Mouse (Mus musculus): Measurements from ENCODE around the gene Sgo2a.

Gene Sgo2a

DNA sequence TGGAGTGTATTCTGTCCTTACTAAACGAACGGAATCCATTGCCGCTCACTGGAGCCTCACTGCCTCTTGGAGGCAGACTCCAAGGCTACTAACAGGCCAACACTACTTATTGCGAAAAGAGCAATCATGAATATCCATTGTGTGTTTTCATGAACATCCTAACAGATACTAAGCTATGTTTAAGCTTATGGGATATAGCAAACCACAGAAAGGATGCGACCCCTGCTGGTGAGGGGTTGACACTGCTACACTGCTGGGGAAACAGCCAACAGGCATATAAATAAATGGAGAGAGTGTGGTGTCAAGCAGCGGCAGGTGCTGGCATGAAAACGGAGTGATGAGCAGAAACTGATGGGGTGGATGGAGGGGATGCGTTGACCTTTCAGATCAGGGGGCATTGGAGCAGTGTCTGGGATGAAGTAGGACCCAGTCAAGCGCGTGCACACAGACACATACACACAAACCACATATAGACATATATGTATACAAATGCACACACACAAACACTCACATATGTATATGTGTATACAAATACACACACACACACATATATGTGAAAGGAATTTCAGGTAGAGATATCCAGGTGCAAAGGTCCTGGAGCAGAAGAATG is 35.5 kb downstream of the Sgo2a start:
- WGBS = 57% methylated on average over 10 of the region's 10 CpGs

DNA sequence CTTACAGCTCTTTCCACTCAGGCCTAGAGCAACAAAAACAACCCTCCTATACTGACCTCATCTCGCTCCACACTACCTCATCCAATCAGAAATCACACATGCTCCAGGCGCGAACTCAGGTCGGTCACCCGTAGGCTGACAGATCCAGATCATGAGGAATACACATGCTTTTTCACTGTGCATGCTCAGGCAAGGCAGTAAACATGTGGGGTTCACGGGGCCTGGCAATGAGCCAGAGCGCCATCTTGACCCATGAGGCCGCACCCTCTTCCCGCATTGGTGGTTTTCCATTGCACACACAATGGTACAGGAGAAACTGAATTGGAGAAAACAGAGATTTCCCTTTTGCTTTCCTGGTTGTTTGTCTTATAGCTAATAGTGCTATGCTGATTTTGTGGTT is 41.5 kb downstream of the Sgo2a start:
- 98% methylated on average over 9 of the region's 9 CpGs for WGBS

DNA sequence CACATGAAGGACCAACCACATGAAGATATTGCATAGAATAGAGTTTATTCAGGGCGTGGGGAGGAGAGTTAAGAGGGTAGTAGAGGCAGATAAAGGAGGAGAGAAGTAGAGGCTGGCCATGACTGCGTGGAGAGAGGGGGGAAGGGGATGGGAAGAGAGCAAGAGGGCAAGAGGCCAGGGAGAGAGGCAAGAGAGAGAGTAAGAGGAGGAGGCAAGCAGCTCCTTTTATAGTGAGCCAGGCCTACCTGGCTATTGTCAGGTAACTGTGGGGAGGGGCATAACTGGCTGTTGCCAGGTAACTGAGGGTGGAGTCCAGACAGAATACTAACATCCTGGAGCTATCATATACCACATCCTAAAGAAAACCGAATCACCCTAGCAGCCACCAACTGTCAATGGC is 49.3 kb downstream of the Sgo2a start:
- WGBS = 76% methylated on average over 3 of the region's 3 CpGs

DNA sequence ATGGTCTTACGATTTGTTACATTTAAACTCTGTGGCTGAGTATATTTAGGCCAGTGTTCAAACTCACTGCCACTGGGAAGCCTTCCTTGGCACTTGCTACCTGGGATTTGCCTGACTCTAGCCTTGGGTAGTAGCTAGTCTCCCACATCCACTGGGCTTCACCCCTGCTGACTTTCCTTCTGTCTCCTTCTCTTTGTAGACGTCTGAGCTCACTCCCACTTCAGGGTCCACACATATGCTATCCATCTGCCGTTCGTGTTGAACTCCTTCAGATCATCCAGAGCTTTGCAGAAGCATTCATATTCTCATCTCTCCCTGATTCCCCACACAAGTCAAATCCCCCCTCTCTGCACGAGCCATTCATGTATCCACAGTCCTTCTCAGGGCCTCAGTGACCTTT is 49.8 kb downstream of the Sgo2a start:
- 54% methylated on average over 5 of the region's 5 CpGs for WGBS

DNA sequence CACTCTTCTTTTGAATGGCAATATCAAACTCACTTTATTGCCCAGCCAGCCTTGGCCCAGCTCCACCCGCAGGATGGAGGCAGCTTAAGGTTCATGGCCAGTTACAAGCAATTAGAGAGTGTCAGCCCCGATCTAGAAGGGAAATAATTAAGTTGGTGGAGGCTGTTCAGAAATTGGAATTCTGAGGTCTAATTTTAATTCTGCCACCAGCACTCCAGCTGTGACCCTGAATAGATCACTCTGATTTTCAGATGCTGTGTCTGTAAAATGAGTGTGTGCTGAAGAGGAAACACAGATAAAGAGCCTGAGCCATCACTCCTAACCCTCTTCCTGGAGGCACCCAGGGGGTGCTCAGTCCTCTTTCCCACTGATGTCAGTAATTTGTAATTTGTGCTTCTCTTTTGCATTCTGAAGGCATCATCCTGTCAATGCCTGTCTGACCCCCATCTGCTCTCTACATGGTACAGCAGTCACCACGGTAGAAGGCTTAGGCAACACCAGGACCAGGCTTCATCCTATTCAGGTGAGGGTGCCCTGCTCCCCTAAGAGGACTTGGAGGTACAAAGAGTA is 51.0 kb downstream of the Sgo2a start:
- WGBS = 73% methylated on average over 3 of the region's 3 CpGs

DNA sequence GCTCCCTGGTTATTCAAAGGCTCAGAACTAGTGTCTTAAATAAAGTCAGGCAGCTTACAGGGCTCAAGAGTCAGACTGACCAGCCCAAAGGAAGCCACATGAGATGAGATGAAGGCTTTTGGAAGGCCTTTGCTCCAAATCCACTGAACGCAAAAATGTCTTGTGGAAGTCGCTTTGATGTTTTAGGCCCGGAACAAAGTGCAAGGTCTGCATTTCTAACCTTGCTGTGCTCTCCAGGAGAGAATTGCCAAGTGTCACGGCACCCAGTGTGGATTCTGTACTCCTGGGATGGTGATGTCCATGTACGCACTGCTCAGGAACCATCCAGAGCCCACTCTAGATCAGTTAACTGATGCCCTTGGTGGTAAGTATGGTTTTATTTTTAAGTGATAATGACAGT is 53.4 kb downstream of the Sgo2a start:
- WGBS = 88% methylated on average over 5 of the region's 5 CpGs

DNA sequence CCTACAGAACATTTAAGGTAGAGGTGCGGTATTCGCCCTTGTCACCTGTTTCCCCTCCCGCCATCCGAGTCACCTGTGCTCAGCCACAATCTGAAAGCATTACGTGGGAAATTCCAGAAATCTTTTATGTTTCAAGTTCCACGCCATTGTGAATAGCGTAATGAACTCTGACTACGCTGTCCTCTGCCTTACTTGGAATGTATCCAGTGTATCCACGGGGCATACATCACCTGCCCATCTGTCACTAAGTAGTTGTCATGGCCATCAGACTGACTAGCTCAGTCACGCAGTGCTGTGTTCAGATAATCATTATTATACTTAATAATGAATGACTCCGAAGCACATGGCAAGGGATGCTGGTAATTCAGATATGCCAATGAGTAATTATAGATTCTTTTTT is 59.8 kb downstream of the Sgo2a start:
- 89% methylated on average over 11 of the region's 11 CpGs for WGBS

DNA sequence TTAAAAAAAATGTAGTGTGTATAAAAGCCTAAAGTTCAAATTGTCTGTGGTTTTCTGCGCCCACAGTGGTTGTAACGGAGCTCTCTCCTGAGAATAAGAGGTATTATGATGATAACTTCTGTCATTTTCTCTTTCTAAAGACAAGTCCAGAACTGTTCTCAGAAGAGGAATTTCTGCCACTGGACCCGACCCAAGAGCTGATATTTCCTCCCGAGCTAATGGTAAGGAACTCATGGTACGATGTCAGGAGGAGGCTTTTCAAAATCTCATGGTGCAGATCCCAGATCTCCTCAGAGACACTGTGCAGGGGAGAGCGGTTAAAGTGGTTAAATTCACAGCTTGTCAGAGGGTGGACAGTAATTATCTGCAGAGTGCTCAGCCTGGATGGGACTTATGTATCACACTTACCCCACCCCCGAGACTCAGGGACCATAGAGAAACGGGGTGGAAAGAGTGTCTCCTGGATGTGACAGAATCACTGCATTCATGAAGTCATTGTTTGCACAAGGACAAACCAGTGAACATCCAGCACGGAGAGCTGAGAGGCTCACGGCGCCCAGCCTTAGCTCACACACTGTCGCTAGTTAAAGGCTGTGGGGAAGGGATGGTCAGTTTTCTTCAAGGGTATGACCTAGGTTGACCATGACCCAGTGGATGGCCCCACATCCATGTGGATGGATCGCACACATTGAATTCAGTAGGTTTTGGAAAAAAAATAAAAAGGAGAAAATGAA is 60.5 kb downstream of the Sgo2a start:
- WGBS = 84% methylated on average over 13 of the region's 13 CpGs

DNA sequence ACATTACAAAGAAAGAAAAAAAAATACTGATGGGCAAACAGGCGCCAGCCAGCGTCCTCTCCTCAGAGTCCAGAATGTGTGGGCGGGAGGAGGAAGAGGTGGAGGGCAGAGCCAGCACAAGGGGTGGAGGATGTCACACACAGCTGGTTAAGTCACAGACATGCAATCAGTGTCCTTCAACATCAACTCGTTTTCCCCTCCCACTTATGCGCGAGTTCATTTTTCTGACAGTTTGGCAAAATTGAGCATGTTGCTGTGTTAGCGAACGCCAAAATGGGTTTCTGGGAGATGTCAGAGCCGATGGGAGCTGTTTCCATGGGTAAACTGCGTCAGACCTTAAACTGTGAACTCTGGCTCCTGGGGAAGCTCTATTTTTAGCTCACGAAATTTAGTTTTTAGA is 61.2 kb downstream of the Sgo2a start:
- WGBS = 57% methylated on average over 11 of the region's 11 CpGs

DNA sequence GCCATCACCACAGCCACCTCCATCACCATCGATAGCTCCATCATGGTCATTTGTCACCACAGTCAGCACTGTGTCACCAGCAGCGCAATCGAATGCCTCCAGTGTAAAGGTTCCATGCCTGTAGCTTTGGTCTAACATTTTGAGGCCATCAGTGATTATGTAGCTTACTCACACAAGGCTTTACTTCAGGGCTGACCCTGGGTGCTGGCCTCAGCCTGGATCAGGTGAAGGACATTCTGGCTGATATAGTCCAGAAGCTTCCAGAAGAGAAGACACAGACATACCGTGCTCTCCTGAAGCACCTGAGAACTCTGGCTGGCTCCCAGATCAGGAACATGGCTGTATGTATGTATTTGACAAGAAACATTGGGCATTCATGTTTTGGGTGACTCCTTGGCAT is 63.1 kb downstream of the Sgo2a start:
- WGBS = 97% methylated on average over 4 of the region's 4 CpGs

DNA sequence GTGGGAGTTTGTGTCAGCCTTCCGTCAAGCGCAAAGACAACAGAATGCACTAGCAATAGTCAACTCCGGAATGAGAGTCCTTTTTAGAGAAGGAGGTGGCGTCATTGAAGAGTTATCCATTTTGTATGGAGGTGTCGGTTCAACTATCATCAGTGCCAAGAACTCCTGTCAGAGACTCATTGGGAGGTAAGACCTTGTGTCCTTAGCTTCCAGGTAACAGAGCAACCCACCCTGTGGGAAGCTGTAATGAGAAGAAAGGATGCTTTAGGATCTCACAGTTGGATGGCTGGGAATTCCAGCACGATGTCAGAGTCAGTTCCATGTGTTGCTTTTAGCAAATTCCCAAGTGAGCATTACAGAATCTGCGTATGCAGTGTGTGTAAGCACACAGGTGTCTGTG is 66.4 kb downstream of the Sgo2a start:
- 94% methylated on average over 7 of the region's 7 CpGs for WGBS

DNA sequence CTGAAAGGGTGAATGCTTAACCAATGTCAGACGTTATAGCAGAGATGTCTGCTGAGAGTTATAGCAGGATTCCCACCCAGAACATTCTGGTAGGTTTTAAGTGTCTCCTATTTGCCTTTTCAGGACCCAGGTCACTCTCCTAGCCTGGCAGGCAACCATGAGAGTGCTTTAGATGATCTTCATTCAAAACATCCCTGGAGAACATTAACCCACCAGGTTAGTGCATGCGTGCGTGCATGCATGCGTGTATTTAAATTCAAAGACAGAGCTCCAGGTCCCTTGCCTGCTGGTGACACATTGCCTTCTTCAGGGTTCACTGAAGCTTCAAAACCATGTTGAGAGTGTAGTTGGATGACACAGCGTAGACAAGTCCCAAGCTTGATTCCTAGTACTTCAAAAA is 69.4 kb downstream of the Sgo2a start:
- WGBS = 92% methylated on average over 5 of the region's 5 CpGs

DNA sequence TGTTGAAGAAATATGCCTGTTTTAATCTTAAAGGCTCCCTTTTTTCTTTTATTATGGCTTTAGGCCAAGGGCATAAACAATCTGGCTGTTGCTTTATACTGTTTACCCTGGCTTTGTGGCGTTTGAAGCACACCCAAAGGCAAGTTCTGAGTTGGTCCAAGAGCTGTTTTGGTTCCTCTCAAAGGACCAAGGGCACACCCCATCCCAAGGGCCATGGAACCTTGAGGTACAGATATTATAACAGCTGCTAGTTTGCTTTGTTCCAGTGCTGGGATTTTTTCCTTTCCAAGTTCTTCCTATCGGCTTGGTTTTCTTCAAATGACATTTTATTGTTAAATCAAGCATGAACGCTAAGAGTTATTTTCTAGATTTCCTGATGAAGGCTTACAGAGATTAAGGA is 69.8 kb downstream of the Sgo2a start:
- WGBS = 61% methylated on average over 3 of the region's 3 CpGs

DNA sequence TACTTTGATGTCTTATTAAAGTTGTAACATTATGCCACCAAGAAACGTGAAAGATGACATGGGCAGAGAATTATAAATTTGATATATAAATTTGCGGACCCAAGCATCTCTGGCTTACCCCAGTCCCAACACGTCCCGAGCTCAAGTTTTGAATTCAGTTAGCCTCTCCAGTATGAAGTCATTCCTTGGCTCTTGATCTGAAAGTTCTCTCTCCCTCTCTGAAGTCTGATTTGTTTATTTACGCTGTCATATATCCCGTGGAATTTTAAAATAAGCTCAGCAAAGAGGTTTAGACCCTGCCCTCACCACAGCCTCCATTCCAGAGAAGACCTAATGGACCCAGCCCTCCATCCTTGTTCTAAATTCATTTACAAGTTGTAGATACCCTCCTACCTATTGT is 73.4 kb downstream of the Sgo2a start:
- 81% methylated on average over 6 of the region's 6 CpGs for WGBS

DNA sequence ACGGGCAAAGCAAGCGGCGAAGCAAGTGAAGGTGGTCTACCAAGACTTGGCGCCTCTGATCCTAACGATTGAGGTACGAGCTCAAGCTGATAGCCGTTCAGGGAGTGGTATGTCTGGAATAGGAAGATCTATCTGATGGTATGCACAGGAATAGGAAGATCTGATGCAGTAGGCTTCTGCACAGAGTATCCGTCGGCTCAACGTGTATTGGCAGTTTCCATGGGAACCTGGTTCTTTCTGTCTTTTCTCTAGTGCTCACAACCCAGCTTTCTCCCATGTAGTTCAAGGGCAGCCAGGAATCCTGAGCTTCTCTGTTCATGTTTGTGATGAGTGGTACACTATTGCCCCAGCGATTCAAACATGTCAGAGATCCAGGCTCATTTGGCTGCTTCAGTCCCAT is 74.3 kb downstream of the Sgo2a start:
- 68% methylated on average over 11 of the region's 11 CpGs for WGBS

DNA sequence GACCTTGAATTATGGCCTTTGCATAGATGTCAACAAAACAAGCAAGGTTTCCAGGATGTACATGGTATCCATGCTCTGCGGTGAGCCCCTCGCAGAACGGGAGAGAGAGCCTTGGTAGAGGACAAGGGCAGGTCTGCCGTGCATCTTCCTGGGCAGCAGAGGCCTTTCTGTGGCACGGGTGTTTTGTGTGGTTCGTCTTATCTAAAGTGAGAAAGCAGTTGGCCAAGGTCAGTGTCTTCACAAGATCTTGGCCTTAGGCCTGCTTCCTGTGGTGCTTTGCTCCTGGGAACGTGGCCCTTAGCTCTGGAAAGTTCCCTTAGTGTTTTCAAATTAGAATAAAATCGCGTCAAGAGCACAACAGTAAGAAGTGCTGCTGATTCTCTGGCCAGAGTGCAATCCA is 75.2 kb downstream of the Sgo2a start:
- 72% methylated on average over 9 of the region's 9 CpGs for WGBS

DNA sequence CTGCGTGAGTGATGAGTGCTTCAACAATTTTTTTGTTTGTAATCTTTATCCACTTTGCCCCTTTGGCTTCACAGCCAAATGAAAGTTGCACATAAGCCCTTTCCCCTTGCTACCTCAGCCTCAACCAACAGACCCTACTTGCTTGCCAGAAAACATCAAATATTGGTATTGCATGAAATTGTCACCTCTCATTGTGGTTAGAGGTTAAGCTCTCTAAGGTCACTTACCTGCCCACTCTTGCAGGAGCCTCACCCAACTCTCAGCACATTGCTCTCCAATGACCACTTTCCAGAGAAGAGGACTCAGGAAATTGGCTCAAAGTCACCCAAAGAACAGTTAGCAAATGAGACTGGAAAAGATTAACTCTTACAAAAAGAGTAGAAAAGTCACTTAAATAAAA is 75.7 kb downstream of the Sgo2a start:
- WGBS = 86% methylated on average over 1 of the region's 1 CpGs

DNA sequence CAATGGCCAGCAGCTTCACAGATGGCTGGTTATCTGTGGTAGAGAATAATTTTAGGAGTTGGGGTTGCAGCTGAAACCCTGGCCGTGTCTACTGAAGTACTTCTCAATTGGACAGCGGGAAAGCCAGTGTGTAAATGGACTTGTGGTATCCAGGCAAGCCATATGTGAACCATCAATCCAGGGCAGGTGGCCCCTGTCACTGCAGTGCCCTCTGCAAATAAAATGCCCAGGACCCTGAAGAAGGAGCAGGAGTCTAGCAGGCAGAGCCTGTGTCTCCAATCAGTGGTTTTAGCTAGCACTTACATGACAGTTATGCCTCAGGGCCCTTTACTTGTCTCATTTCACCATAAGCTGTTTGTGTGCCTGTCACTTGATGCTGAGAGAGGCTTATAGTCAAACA is 76.6 kb downstream of the Sgo2a start:
- 86% methylated on average over 2 of the region's 2 CpGs for WGBS

DNA sequence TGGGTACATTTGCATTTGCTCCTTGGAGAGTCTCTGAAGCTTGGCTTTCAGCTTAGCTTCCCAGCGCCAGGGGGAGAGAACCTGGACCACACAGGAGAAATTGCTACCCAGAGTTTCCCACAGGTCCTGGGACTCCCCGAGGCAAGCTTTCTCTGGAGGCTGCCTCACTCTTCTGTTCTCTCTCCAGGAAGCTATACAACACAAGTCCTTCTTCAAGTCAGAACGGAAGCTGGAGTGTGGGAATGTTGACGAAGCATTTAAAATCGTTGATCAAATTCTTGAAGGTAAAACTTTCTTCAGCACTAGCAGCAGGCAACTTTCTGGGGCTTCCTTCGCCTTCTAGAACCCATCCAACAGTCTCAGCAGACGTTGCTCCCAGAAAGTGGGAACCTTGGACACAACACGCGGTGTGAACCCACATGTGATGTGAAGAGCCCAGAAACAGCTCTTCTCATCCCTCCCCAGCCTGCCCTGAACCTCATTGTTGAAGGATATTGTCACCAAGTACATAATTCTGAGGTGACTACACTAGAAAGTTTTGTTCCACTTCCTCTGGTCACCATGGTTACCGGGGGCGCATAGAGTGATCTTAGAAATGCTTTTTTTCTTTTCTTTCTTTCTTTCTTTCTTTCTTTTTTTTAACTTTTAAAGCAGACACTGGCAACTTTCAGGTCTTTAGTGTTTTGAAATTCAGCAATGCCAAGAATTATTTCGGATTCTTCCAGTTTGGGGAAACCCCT is 77.4 kb downstream of the Sgo2a start:
- WGBS = 56% methylated on average over 12 of the region's 12 CpGs

DNA sequence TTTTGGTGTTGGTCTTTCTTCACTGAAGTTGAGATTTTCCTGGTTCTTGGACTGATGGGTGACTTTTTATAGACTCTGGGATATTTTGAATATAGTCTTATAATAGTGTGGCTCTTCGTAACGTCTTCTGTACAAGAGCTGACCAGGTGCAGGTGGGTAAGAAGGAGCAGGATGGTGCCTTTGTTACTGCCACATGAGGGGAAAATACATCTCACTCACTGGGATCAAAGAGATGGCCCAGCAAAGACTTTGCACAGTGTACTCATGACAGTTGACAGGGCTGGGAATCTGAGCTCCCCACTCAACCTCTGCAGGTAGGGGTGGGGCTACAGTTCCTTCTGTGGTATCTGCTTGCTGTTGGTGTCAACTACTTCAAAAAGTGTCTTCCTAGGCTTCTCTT is 78.5 kb downstream of the Sgo2a start:
- 94% methylated on average over 2 of the region's 2 CpGs for WGBS
